Mouse (Mus musculus): Measurements from ENCODE around the gene Taf1a. TPM values are rescaled to one million over a fixed set of nuclear protein-coding genes. Genes with fewer than 3 reads are reported as not detected.

Taf1a gene
- polyA plus RNA-seq, 1 experiment, result 0.09 TPM

GRCm38 (mm10) chr1:183442015-183442774, 53.4 kb downstream of the Taf1a start:
- Histone ChIP-seq H3K36me3 (ENCODE audit: control insufficient read depth) (no peaks in the 10 kb centered on the region), H3K27me3 (ENCODE audit: control insufficient read depth) (no peaks in the 10 kb centered on the region), H3K4me1 (ENCODE audit: control insufficient read depth) (peaks cover 4% of the 10 kb centered on the region), H3K9me3 (ENCODE audit: control insufficient read depth, low read length) (peaks cover 15% of the 10 kb centered on the region), H3K4me3 (replicated peaks) (no peak overlapping the region)
- TF ChIP-seq GATA1 (IDR thresholded peaks at IDR 0.05; ENCODE audit: low read length) (no peak), TAL1 (IDR thresholded peaks at IDR 0.05; ENCODE audit: low read length) (no peak)

GRCm38 (mm10) chr1:183453066-183453465, 64.3 kb downstream of the Taf1a start:
- peaks cover 6% of the 10 kb centered on the region for H3K9me3 ChIP-seq (ENCODE audit: control insufficient read depth, low read length)
- H3K27me3 ChIP-seq (ENCODE audit: control insufficient read depth), result no peaks in the 10 kb centered on the region
- no peaks in the 10 kb centered on the region for H3K4me1 ChIP-seq (ENCODE audit: control insufficient read depth)
- no peaks in the 10 kb centered on the region for H3K36me3 ChIP-seq (ENCODE audit: control insufficient read depth)
- H3K4me3 ChIP-seq (replicated peaks), result no peak overlapping the region
- TF ChIP-seq GATA1 (IDR thresholded peaks at IDR 0.05; ENCODE audit: low read length) (no peak), TAL1 (IDR thresholded peaks at IDR 0.05; ENCODE audit: low read length) (no peak)

Other genes starting within 250 kb of the Taf1a start
- 0.44 and 0.60 TPM in 2 replicates for gene Disp1, start 167.5 kb upstream of the Taf1a start, polyA plus RNA-seq (2012)
- 3.1 and 3.7 TPM in 2 replicates for gene Aida, start 92.4 kb upstream of the Taf1a start, polyA plus RNA-seq (2012)
- 0.35 and 0.40 TPM in 2 replicates for gene Brox, start 91.7 kb upstream of the Taf1a start, polyA plus RNA-seq (2012)
- 1.7 and 2.1 TPM in 2 replicates for gene Mia3, start 19.4 kb upstream of the Taf1a start, polyA plus RNA-seq (2012)
- not detected in 2 replicates for gene Hhipl2, start 29.2 kb downstream of the Taf1a start, polyA plus RNA-seq (2012)